Mouse (Mus musculus): ENCODE results near the gene H2afv.

The H2afv gene

GRCm38 (mm10) chr11:6444077-6444853 is at the start of gene H2afv:
Gene H2afv, minus strand, starts transcription at chr11:6444443.
- DNase-seq, result peak; percentile 100

GRCm38 (mm10) chr11:6489691-6490503 is 45.7 kb upstream of the H2afv start:
- peak; percentile 64 for DNase-seq

DNA sequence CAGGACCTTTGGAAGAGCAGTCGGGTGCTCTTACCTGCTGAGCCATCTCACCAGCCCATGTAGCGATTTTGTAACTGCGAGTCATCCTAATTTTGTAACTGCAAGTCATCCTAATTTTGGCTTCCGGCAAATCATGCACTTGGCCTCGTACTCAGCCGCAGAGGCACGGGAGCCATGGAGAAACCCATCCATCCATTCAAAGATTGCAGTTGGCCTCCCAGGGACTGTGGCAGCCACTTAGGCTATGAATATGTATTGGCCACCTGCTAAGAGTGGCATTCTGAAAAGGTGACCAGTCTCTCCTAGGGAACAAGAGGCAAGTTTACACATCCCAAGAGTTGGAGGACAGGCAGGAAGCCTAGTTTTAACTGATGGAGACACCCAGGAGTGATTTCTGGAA is 45.0 kb upstream of the H2afv start:
- peak; percentile 63 for DNase-seq

GRCm38 (mm10) chr11:6488041-6488684 is 43.9 kb upstream of the H2afv start:
- DNase-seq, result no peak

GRCm38 (mm10) chr11:6487496-6487895 is 43.3 kb upstream of the H2afv start:
- no peak for DNase-seq

DNA sequence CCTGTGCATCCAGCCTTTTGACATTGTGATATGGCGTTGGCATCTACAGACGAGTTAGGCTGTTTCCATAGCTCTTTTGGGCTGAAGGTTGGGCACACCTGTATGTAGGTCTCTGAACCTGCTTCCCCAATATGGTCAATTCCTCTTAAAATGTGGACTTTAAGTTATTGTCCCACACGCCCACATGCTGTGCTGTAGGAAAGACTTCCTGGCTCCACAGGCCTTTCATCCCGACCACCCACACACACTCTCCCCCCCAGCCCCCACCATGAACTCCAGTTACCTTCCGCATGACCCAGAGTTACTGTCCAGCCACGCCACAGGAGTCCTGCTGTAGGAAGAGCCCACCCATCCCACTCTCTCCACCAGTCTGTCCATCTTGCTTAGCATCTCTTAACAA is 42.7 kb upstream of the H2afv start:
- DNase-seq, result no peak

DNA sequence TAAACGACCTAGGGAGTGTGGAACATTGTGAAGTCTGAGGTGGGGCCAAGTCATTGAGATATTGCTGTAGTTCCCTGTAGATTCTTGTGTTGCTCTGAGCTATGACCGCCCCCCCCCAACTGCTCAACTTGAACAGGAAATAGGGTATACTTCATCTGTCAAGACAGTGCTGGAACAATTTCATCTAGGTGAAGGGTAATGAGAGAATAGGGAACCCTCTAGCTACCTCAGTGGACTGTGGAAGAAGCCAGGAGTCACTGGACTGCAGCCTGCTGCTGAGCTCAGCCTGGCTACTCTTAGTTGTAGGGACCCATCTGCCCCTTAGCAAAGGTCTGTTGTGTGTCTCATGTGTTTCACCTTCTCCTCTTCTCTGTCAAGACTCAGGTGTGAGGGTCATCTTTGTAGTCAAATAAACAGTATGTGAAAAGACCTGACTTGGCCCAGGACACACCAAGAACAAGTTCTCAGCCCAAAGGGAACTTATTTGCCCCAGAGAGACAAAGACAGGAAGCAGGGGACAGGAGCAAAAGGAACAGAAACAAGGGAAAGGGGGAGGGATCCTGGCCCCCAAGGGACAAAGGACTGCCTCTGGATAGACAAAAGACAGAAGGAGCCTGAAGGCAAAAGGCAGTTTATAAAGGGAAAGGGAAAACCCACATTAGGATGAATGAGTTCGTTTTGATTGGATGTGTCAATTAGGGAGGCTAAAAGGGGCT is 40.2 kb upstream of the H2afv start:
- DNase-seq, result no peak

DNA sequence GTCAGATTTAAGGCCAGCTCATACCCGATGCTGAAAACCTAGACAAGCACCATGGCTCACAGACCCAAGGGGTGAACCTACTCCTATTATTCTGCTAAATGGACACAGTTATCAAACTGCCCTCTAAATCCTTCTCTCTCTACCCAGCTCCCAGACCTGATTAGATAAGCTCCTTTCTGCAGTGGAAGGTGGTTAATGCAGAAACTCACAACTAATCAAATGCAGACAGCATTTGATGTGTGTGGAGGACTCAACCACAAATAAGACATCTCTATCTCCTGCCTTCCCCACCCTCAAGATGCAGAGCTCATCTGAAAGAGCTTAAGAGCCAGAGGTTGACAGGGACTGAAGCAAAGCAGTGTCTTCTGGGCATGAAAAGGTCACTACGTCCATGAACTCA is 38.9 kb upstream of the H2afv start:
- DNase-seq, result no peak

GRCm38 (mm10) chr11:6481669-6482185 is 37.5 kb upstream of the H2afv start:
- DNase-seq, result no peak

DNA sequence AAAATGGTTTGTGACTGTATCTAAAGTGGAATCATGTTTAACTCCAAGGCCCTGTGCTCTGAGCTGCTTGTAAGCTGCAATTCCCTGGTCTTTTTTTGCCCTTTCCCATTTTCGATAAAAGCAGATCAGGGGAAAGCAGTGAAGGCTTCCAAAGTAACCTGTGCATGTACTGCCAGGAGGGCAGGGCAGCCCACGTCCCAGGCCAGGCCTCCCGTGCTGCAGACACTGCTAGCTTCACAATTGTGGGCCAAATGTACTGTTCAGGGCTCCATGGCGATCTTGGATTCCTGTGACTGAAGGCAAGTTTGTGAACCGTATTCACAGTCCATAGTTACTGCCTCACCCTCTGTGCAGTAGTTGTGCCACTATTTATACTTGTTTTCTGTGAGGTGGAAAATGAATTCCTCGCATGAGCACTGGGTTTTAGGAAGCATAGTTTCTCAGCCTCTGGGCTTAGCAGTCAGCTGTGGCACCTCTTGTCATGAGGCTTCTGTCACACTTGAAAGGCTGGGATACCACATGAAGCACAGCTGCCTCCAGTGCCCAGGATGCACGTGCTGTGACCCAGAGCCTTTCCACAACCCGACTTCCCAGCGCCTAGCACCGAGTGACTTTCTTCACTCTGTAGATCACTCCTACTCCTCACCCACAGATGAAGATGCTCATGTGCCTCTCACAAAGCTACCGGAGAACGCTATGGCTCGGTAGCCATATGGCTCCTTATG is 36.6 kb upstream of the H2afv start:
- DNase-seq, result no peak

DNA sequence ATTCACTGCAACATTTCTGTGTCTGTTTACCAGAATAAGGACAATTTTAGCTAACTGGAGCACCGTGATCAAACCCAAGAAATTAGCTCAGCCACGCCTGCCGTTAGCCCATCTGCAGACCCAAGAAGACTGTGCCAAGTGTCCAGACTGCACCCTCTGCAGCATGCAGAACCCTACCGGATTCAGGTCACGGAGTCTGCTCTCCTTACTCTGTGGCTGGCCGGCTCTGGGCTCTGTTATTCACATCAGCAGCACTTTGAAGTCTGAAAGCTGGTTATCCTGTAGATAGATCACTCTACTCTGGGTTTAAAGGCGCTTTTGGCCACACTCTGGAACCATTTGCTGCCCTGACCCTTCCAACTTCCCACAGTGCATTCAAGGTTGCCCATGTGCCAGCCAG is 35.9 kb upstream of the H2afv start:
- DNase-seq, result no peak

GRCm38 (mm10) chr11:6479231-6479630 is 35.0 kb upstream of the H2afv start:
- no peak for DNase-seq

DNA sequence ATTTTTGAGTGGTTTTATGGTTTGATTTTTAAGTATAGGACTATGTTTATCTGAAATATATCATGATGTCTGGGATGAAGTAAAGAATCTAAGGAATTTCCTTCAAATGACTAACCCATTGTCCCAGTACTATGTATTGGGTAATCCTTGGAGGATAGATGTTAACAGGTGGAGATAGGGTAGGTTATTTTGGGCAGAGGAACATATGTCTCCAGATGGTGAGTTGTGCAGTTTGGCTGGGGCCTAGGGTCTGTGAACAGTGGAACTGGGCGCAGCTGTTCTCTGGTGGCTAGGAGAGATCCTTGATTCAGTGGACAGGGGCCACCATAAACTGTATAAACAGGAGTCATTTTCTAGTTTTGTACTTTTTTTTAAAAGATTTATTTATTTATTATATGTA is 33.1 kb upstream of the H2afv start:
- no peak for DNase-seq

DNA sequence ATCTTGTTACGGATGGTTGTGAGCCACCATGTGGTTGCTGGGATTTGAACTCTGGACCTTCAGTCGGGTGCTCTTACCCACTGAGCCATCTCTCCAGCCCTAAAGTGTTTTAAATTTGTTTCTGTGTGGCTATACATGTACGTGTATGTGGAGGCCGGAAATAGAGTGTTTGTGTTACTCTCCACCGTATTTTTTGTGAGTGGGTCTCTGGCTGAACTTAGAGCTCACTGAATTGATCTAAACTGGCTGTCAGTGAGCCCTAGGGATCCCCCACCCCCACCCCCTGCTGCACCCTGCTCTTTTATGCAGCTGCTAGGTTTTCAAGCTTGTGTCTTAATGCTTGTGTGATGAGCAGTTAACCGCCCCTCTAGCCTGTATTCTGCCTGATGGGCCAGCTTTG is 32.6 kb upstream of the H2afv start:
- DNase-seq, result no peak

- peak; percentile 89 for DNase-seq
Observed at GRCm38 (mm10) chr11:6475867-6476484, 31.7 kb upstream of the H2afv start, which contains the start of gene Purb. Gene Purb, minus strand, starts transcription at chr11:6475917.

DNA sequence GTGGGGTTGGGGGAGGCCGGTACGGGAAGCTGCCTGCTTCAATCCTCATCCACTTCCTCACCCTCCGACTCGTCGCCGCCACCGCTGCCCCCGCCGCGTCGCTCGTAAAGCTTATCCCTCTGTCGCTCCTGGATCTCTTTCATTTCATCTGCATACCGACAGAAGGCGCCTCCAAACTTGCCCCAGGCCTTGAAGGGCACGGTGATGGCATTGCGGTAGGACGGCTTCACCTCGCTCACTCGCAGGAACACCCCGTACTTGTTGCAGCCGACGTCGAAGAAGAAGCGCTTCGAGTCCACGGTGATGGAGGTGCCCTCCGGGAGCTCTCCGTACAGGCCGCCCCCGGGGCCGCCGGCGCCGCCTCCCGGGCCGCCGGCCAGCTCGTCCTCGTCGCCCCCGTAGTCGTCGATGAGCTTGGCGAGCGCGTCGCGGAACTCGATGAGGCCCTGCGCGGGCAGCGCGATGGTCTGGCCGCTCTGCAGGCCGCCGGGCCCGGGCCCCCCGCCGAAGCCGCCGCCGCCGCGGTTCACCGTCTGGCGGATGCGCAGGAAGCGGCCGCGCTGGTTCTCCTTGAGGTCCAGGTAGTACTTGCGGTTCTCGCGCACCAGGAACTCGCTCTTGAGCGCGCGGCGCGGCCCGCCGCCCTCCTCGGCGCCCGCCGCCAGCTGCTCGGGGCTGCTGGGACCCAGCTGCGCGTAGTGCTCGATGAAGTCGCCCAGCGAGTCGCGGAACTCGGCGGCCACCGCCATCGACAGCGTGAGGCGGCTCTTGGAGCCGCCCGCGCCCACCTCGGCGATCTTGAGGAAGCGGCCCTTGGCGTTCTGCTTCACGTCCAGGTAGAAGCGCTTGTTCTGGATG is 30.9 kb upstream of the H2afv start:
- peak; percentile 46 for DNase-seq

GRCm38 (mm10) chr11:6474381-6474780 is 30.1 kb upstream of the H2afv start:
- DNase-seq, result no peak

DNA sequence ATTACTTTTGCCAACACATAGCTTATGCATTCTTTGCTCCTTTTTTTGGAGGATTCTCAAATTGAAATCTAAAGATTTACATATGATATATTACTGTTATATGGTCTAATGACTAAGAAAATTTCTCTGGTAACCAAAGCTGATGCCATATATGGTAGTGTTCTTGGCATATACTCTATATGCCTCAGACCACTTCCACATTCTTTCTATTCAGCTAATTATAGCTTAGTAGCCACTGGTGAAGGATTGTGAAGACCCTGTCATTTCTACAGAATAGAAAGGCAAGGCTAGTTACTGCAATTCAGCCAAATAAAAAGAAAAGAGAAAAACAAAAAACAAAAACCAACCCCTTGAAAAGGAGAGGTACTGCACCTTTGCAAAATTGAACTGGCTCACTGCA is 27.8 kb upstream of the H2afv start:
- no peak for DNase-seq

DNA sequence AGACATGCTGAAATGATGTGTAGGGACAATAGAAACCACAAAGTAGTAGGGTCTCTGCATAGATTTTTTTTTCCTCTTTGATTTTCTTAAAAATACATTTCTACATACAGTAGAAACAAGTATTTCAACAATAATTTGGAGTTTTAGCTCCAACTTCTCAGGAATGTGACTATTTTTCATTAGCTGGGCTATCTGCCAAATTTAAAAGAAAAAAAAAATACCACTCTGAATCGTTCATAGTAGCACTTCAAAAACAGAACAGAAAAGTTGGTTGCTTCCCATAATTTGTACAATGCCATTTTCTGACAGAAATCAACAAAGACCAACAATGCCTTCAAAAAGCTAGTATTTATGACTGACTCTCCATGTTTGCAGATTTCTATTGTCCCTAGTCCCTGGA is 27.2 kb upstream of the H2afv start:
- no peak for DNase-seq

DNA sequence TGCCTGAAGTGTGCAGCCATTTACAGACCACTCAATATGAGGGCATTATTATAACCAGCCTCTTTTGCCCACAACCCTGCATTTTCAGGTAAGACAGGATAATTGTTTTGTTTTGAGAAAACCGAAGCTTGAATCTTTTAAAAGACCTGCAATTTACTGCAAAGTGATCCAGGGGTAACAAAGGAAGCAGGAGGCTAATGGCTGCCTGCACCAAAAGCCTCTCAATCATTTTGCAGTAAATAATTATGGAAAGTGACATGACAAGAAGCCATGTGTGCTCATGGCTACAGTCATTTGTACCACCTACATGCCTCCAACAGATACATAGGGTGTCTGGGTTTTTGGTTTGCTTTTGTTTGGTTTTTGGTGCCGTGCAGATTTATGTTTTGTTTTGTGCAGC is 26.8 kb upstream of the H2afv start:
- DNase-seq, result no peak

- DNase-seq, result peak; percentile 37
Observed at GRCm38 (mm10) chr11:6468541-6468940, 24.3 kb upstream of the H2afv start.
